Mouse (Mus musculus): ENCODE results near the gene Add3. TPM values are rescaled to one million over a fixed set of nuclear protein-coding genes. Genes with fewer than 3 reads are reported as not detected.

The Add3 gene
- polyA plus RNA-seq, 1 experiment from 2014 or later, result 40.7 TPM

GRCm38 (mm10) chr19:53119255-53119795 lies 20.9 kb upstream of the Add3 start:
- Histone ChIP-seq H3K9me3 (no peaks in the 10 kb centered on the region), H3K4me3 (no peak overlapping the region), H3K27me3 (no peaks in the 10 kb centered on the region), H3K36me3 (no peaks in the 10 kb centered on the region), H3K4me1 (replicated peaks) (no peaks in the 10 kb centered on the region), H3K9ac (no peak overlapping the region), H3K27ac (replicated peaks) (no peak overlapping the region), H3K4me2 (no peak overlapping the region)
- 84% methylated on average over 8 of the region's 8 CpGs for WGBS
- no peak for ATAC-seq (ENCODE audit: low FRiP score, low read depth)

- Histone ChIP-seq H3K4me2 (no peak overlapping the region), H3K36me3 (no peaks in the 10 kb centered on the region), H3K4me1 (replicated peaks) (no peaks in the 10 kb centered on the region), H3K27me3 (no peaks in the 10 kb centered on the region), H3K9ac (no peak overlapping the region), H3K27ac (replicated peaks) (no peak overlapping the region), H3K4me3 (no peak overlapping the region), H3K9me3 (no peaks in the 10 kb centered on the region)
- 64% methylated on average over 3 of the region's 3 CpGs for WGBS
- ATAC-seq (ENCODE audit: low FRiP score, low read depth), result no peak
Observed at GRCm38 (mm10) chr19:53120483-53120882, 19.8 kb upstream of the Add3 start.

- Histone ChIP-seq H3K27me3 (no peaks in the 10 kb centered on the region), H3K36me3 (no peaks in the 10 kb centered on the region), H3K4me2 (no peak overlapping the region), H3K4me3 (no peak overlapping the region), H3K4me1 (replicated peaks) (no peaks in the 10 kb centered on the region), H3K9me3 (no peaks in the 10 kb centered on the region), H3K27ac (replicated peaks) (no peak overlapping the region), H3K9ac (no peak overlapping the region)
- WGBS, result 87% methylated on average over 6 of the region's 6 CpGs
- no peak for ATAC-seq (ENCODE audit: low FRiP score, low read depth)
Observed at GRCm38 (mm10) chr19:53122641-53123241, 17.5 kb upstream of the Add3 start.

- 77% methylated on average over 5 of the region's 5 CpGs for WGBS
Observed at GRCm38 (mm10) chr19:53123301-53123700, 16.9 kb upstream of the Add3 start.

GRCm38 (mm10) chr19:53125679-53126078 lies 14.6 kb upstream of the Add3 start:
- 90% methylated on average over 2 of the region's 2 CpGs for WGBS

More at GRCm38 (mm10) chr19:53123301-53123700, 16.9 kb upstream of the Add3 start:
- Histone ChIP-seq H3K27me3 (no peaks in the 10 kb centered on the region), H3K4me1 (replicated peaks) (no peaks in the 10 kb centered on the region), H3K27ac (replicated peaks) (no peak overlapping the region), H3K4me3 (no peak overlapping the region), H3K4me2 (no peak overlapping the region), H3K9me3 (no peaks in the 10 kb centered on the region), H3K36me3 (no peaks in the 10 kb centered on the region), H3K9ac (no peak overlapping the region)
- ATAC-seq (ENCODE audit: low FRiP score, low read depth), result no peak

GRCm38 (mm10) chr19:53126546-53126945 lies 13.7 kb upstream of the Add3 start:
- Histone ChIP-seq H3K27me3 (no peaks in the 10 kb centered on the region), H3K27ac (replicated peaks) (no peak overlapping the region), H3K9ac (no peak overlapping the region), H3K9me3 (no peaks in the 10 kb centered on the region), H3K36me3 (no peaks in the 10 kb centered on the region), H3K4me3 (no peak overlapping the region), H3K4me1 (replicated peaks) (no peaks in the 10 kb centered on the region), H3K4me2 (no peak overlapping the region)
- WGBS, result 87% methylated on average over 4 of the region's 4 CpGs
- ATAC-seq (ENCODE audit: low FRiP score, low read depth), result no peak

More at GRCm38 (mm10) chr19:53125679-53126078, 14.6 kb upstream of the Add3 start:
- no peak overlapping the region for H3K9ac ChIP-seq
- no peaks in the 10 kb centered on the region for H3K4me1 ChIP-seq (replicated peaks)
- no peak overlapping the region for H3K4me2 ChIP-seq
- H3K9me3 ChIP-seq, result no peaks in the 10 kb centered on the region
- no peak for ATAC-seq (ENCODE audit: low FRiP score, low read depth)
- no peaks in the 10 kb centered on the region for H3K36me3 ChIP-seq
- H3K4me3 ChIP-seq, result no peak overlapping the region
- no peak overlapping the region for H3K27ac ChIP-seq (replicated peaks)
- H3K27me3 ChIP-seq, result no peaks in the 10 kb centered on the region

GRCm38 (mm10) chr19:53127320-53128291 lies 12.6 kb upstream of the Add3 start:
- H3K4me2 ChIP-seq, result no peak overlapping the region
- H3K27me3 ChIP-seq, result no peaks in the 10 kb centered on the region
- H3K36me3 ChIP-seq, result no peaks in the 10 kb centered on the region
- no peak overlapping the region for H3K4me3 ChIP-seq
- H3K4me1 ChIP-seq (replicated peaks), result no peaks in the 10 kb centered on the region
- no peak for ATAC-seq (ENCODE audit: low FRiP score, low read depth)
- H3K27ac ChIP-seq (replicated peaks), result no peak overlapping the region
- H3K9me3 ChIP-seq, result no peaks in the 10 kb centered on the region
- WGBS, result 52% methylated on average over 18 of the region's 18 CpGs
- no peak overlapping the region for H3K9ac ChIP-seq

- Histone ChIP-seq H3K4me3 (no peak overlapping the region), H3K9ac (no peak overlapping the region), H3K27ac (replicated peaks) (no peak overlapping the region), H3K4me2 (no peak overlapping the region), H3K9me3 (no peaks in the 10 kb centered on the region), H3K36me3 (no peaks in the 10 kb centered on the region), H3K27me3 (no peaks in the 10 kb centered on the region), H3K4me1 (replicated peaks) (no peaks in the 10 kb centered on the region)
- 59% methylated on average over 13 of the region's 13 CpGs for WGBS
- no peak for ATAC-seq (ENCODE audit: low FRiP score, low read depth)
Observed at GRCm38 (mm10) chr19:53128494-53129337, 11.5 kb upstream of the Add3 start.

GRCm38 (mm10) chr19:53130399-53131175 lies 9.7 kb upstream of the Add3 start:
- no peak for ATAC-seq (ENCODE audit: low FRiP score, low read depth)
- Histone ChIP-seq H3K9me3 (no peaks in the 10 kb centered on the region), H3K4me2 (no peak overlapping the region), H3K9ac (no peak overlapping the region), H3K27me3 (0 out of 2 replicates have a peak, but pooled peaks cover 3% of the 10 kb centered on the region), H3K4me1 (replicated peaks) (no peaks in the 10 kb centered on the region), H3K36me3 (no peaks in the 10 kb centered on the region), H3K4me3 (no peak overlapping the region), H3K27ac (replicated peaks) (no peak overlapping the region)
- 91% methylated on average over 15 of the region's 16 CpGs for WGBS

GRCm38 (mm10) chr19:53132471-53132870 lies 7.8 kb upstream of the Add3 start:
- H3K4me2 ChIP-seq, result no peak overlapping the region
- 83% methylated on average over 10 of the region's 10 CpGs for WGBS

More at GRCm38 (mm10) chr19:53132471-53132870, 7.8 kb upstream of the Add3 start:
- Histone ChIP-seq H3K4me1 (replicated peaks) (0 out of 2 replicates have a peak, but pooled peaks cover 5% of the 10 kb centered on the region), H3K27ac (replicated peaks) (no peak overlapping the region), H3K36me3 (no peaks in the 10 kb centered on the region), H3K9me3 (no peaks in the 10 kb centered on the region), H3K4me3 (no peak overlapping the region), H3K9ac (no peak overlapping the region), H3K27me3 (0 out of 2 replicates have a peak, but pooled peaks cover 3% of the 10 kb centered on the region)
- no peak for ATAC-seq (ENCODE audit: low FRiP score, low read depth)

Data from hindbrain, embryonic 15.5 days (tissue).